Mouse (Mus musculus): Measurements from ENCODE around the gene Tpte. TPM values are rescaled to one million over a fixed set of nuclear protein-coding genes. Genes with fewer than 3 reads are reported as not detected.

Gene Tpte
- polyA plus RNA-seq, 1 experiment from 2014 or later = not detected

- Histone ChIP-seq H3K4me3 (no peak overlapping the region), H3K4me1 (no peaks in the 10 kb centered on the region), H3K27ac (replicated peaks) (no peak overlapping the region), H3K9me3 (no peaks in the 10 kb centered on the region), H3K36me3 (replicated peaks) (peaks cover 66% of the 10 kb centered on the region), H3K27me3 (replicated peaks; ENCODE audit: low read depth, poor library complexity, severe bottlenecking) (no peaks in the 10 kb centered on the region)
- 78% methylated on average over 19 of the region's 19 CpGs for WGBS
- DNase-seq (ENCODE audit: low spot score) = no peak
Observed at GRCm38 (mm10) chr8:22382824-22383595, 99.8 kb downstream of the Tpte start.

GRCm38 (mm10) chr8:22385158-22385557, 101.9 kb downstream of the Tpte start:
- 91% methylated on average over 6 of the region's 6 CpGs for WGBS
- Histone ChIP-seq H3K4me1 (no peaks in the 10 kb centered on the region), H3K36me3 (replicated peaks) (peaks cover 88% of the 10 kb centered on the region), H3K4me3 (no peak overlapping the region), H3K9me3 (no peaks in the 10 kb centered on the region), H3K27ac (replicated peaks) (no peak overlapping the region), H3K27me3 (replicated peaks; ENCODE audit: low read depth, poor library complexity, severe bottlenecking) (no peaks in the 10 kb centered on the region)
- DNase-seq (ENCODE audit: low spot score) = no peak

- WGBS = 83% methylated on average over 10 of the region's 10 CpGs
- Histone ChIP-seq H3K27ac (replicated peaks) (no peak overlapping the region), H3K27me3 (replicated peaks; ENCODE audit: low read depth, poor library complexity, severe bottlenecking) (no peaks in the 10 kb centered on the region), H3K4me3 (no peak overlapping the region), H3K4me1 (no peaks in the 10 kb centered on the region), H3K9me3 (no peaks in the 10 kb centered on the region), H3K36me3 (replicated peaks) (peaks cover 64% of the 10 kb centered on the region)
- no peak for DNase-seq (ENCODE audit: low spot score)
Observed at GRCm38 (mm10) chr8:22389874-22390273, 106.6 kb downstream of the Tpte start.

GRCm38 (mm10) chr8:22390766-22391463, 107.7 kb downstream of the Tpte start:
- H3K27me3 ChIP-seq (replicated peaks; ENCODE audit: low read depth, poor library complexity, severe bottlenecking) = no peaks in the 10 kb centered on the region
- DNase-seq (ENCODE audit: low spot score) = no peak
- H3K4me3 ChIP-seq = no peak overlapping the region
- H3K9me3 ChIP-seq = no peaks in the 10 kb centered on the region
- H3K36me3 ChIP-seq (replicated peaks) = peaks cover 59% of the 10 kb centered on the region
- H3K4me1 ChIP-seq = no peaks in the 10 kb centered on the region
- no peak overlapping the region for H3K27ac ChIP-seq (replicated peaks)
- 91% methylated on average over 8 of the region's 8 CpGs for WGBS

GRCm38 (mm10) chr8:22394471-22394870, 111.2 kb downstream of the Tpte start:
- 77% methylated on average over 4 of the region's 4 CpGs for WGBS
- H3K27me3 ChIP-seq (replicated peaks; ENCODE audit: low read depth, poor library complexity, severe bottlenecking) = no peaks in the 10 kb centered on the region
- peaks cover 26% of the 10 kb centered on the region for H3K36me3 ChIP-seq (replicated peaks)
- H3K9me3 ChIP-seq = no peaks in the 10 kb centered on the region
- H3K27ac ChIP-seq (replicated peaks) = no peak overlapping the region
- no peak for DNase-seq (ENCODE audit: low spot score)
- H3K4me3 ChIP-seq = no peak overlapping the region
- H3K4me1 ChIP-seq = peaks cover 6% of the 10 kb centered on the region

- Histone ChIP-seq H3K36me3 (replicated peaks) (peaks cover 18% of the 10 kb centered on the region), H3K9me3 (no peaks in the 10 kb centered on the region), H3K27ac (replicated peaks) (no peak overlapping the region), H3K4me1 (peaks cover 6% of the 10 kb centered on the region), H3K27me3 (replicated peaks; ENCODE audit: low read depth, poor library complexity, severe bottlenecking) (no peaks in the 10 kb centered on the region), H3K4me3 (no peak overlapping the region)
- 94% methylated on average over 8 of the region's 8 CpGs for WGBS
- no peak for DNase-seq (ENCODE audit: low spot score)
Observed at GRCm38 (mm10) chr8:22395256-22395655, 112.0 kb downstream of the Tpte start.

GRCm38 (mm10) chr8:22397811-22398141, 114.5 kb downstream of the Tpte start:
- peak overlapping the region; percentile 85 for H3K4me3 ChIP-seq
- peaks cover 6% of the 10 kb centered on the region for H3K4me1 ChIP-seq
- H3K9me3 ChIP-seq = no peaks in the 10 kb centered on the region
- H3K36me3 ChIP-seq (replicated peaks) = 0 out of 2 replicates have a peak, but pooled peaks cover 12% of the 10 kb centered on the region
- H3K27me3 ChIP-seq (replicated peaks; ENCODE audit: low read depth, poor library complexity, severe bottlenecking) = no peaks in the 10 kb centered on the region
- under 1% methylated on average over 13 of the region's 13 CpGs for WGBS
- peak overlapping the region; percentile 91 for H3K27ac ChIP-seq (replicated peaks)
- no peak for DNase-seq (ENCODE audit: low spot score)

- Histone ChIP-seq H3K36me3 (replicated peaks) (0 out of 2 replicates have a peak, but pooled peaks cover 12% of the 10 kb centered on the region), H3K4me1 (peaks cover 6% of the 10 kb centered on the region), H3K4me3 (peak within 1 kb of the TSS; percentile 85), H3K27ac (replicated peaks) (peak within 1 kb of the TSS; percentile 91), H3K27me3 (replicated peaks; ENCODE audit: low read depth, poor library complexity, severe bottlenecking) (no peaks in the 10 kb centered on the region), H3K9me3 (no peaks in the 10 kb centered on the region)
- under 1% methylated on average over 77 of the region's 77 CpGs for WGBS
- DNase-seq (ENCODE audit: low spot score) = peak; percentile 96
Observed at GRCm38 (mm10) chr8:22398142-22398951, 115.1 kb downstream of the Tpte start, which contains the start of gene Slc25a15. Gene Slc25a15, minus strand, starts transcription at chr8:22398597.

GRCm38 (mm10) chr8:22399285-22399880, 116.1 kb downstream of the Tpte start:
- 0 out of 2 replicates have a peak, but pooled peaks cover 9% of the 10 kb centered on the region for H3K36me3 ChIP-seq (replicated peaks)
- H3K27ac ChIP-seq (replicated peaks) = peak overlapping the region; percentile 91
- no peaks in the 10 kb centered on the region for H3K9me3 ChIP-seq
- WGBS = 87% methylated on average over 8 of the region's 8 CpGs
- H3K27me3 ChIP-seq (replicated peaks; ENCODE audit: low read depth, poor library complexity, severe bottlenecking) = no peaks in the 10 kb centered on the region
- no peak for DNase-seq (ENCODE audit: low spot score)
- peak overlapping the region; percentile 85 for H3K4me3 ChIP-seq
- H3K4me1 ChIP-seq = peaks cover 6% of the 10 kb centered on the region

GRCm38 (mm10) chr8:22400593-22400992, 117.4 kb downstream of the Tpte start:
- H3K27ac ChIP-seq (replicated peaks) = no peak overlapping the region
- no peak for DNase-seq (ENCODE audit: low spot score)
- 86% methylated on average over 4 of the region's 4 CpGs for WGBS
- H3K36me3 ChIP-seq (replicated peaks) = no peaks in the 10 kb centered on the region
- no peaks in the 10 kb centered on the region for H3K27me3 ChIP-seq (replicated peaks; ENCODE audit: low read depth, poor library complexity, severe bottlenecking)
- H3K4me1 ChIP-seq = peaks cover 6% of the 10 kb centered on the region
- no peaks in the 10 kb centered on the region for H3K9me3 ChIP-seq
- no peak overlapping the region for H3K4me3 ChIP-seq

- Histone ChIP-seq H3K27ac (replicated peaks) (no peak overlapping the region), H3K27me3 (replicated peaks; ENCODE audit: low read depth, poor library complexity, severe bottlenecking) (no peaks in the 10 kb centered on the region), H3K9me3 (no peaks in the 10 kb centered on the region), H3K4me1 (peaks cover 6% of the 10 kb centered on the region), H3K36me3 (replicated peaks) (no peaks in the 10 kb centered on the region), H3K4me3 (no peak overlapping the region)
- no peak for DNase-seq (ENCODE audit: low spot score)
- WGBS = 93% methylated on average over 2 of the region's 2 CpGs
Observed at GRCm38 (mm10) chr8:22403235-22403634, 120.0 kb downstream of the Tpte start.

GRCm38 (mm10) chr8:22405733-22406132, 122.5 kb downstream of the Tpte start:
- H3K4me1 ChIP-seq = peaks cover 3% of the 10 kb centered on the region; the same call in 1 of the 2 replicates
- H3K36me3 ChIP-seq (replicated peaks) = no peaks in the 10 kb centered on the region
- no peak overlapping the region for H3K4me3 ChIP-seq
- WGBS = 75% methylated on average over 6 of the region's 6 CpGs
- H3K27ac ChIP-seq (replicated peaks) = no peak overlapping the region
- DNase-seq (ENCODE audit: low spot score) = no peak
- no peaks in the 10 kb centered on the region for H3K27me3 ChIP-seq (replicated peaks; ENCODE audit: low read depth, poor library complexity, severe bottlenecking)
- H3K9me3 ChIP-seq = no peaks in the 10 kb centered on the region
